Mouse (Mus musculus) stomach, postnatal 0 days (tissue): ENCODE measurements around the gene Pdx1. TPM values are rescaled to one million over a fixed set of nuclear protein-coding genes. Genes with fewer than 3 reads are reported as not detected.

Experiments
- ATAC-seq: fragments of 200-750 bp; cut with Nextera tagmentation; 2 replicates; pipeline ENCODE4 v1.8.0; 2017; ENCODE audit not compliant: low FRiP score, low TSS enrichment
- DNase-seq: peaks from one replicate; pipeline ENCODE4 v3.0.0-alpha.2; 2016; ENCODE audit warnings: low spot score
- H3K27ac ChIP-seq: fragments of 300-500 bp; sonication (generic); replicated peaks from 2 replicates; pipeline ENCODE4 v1.5.1; 2014; ENCODE audit warnings: mild to moderate bottlenecking, control low read depth
- H3K27me3 ChIP-seq: fragments of 300-500 bp; sonication (generic); 2 replicates; pipeline ENCODE4 v1.6.1; 2014; ENCODE audit warnings: low read length; ENCODE audit not compliant: control insufficient read depth, insufficient read depth
- H3K36me3 ChIP-seq: fragments of 300-500 bp; sonication (generic); 2 replicates; pipeline ENCODE4 v1.6.1; 2014; ENCODE audit warnings: low read length, mixed read lengths; ENCODE audit not compliant: control insufficient read depth, insufficient read depth
- H3K4me1 ChIP-seq: fragments of 300-500 bp; sonication (generic); replicated peaks from 2 replicates; pipeline ENCODE4 v1.6.1; 2014; ENCODE audit warnings: antibody characterized with exemption; ENCODE audit not compliant: control insufficient read depth, insufficient read depth
- H3K4me2 ChIP-seq: fragments of 300-500 bp; sonication (generic); replicated peaks from 2 replicates; pipeline ENCODE4 v1.6.1; 2014; ENCODE audit warnings: low read depth, mild to moderate bottlenecking, control low read depth, moderate library complexity
- H3K4me3 ChIP-seq: fragments of 300-500 bp; sonication (generic); 2 replicates; pipeline ENCODE4 v1.5.1; 2014; ENCODE audit warnings: low read depth, low read length, control low read depth
- H3K9ac ChIP-seq: fragments of 300-500 bp; sonication (generic); 2 replicates; pipeline ENCODE4 v1.6.1; 2014; ENCODE audit warnings: mild to moderate bottlenecking, low read length, control low read depth, mixed read lengths
- H3K9me3 ChIP-seq: fragments of 300-500 bp; sonication (generic); 2 replicates; pipeline ENCODE4 v1.6.1; 2016; ENCODE audit warnings: low read length; ENCODE audit not compliant: control insufficient read depth
- CTCF ChIP-seq: IDR thresholded peaks from 2 replicates; pipeline ENCODE4 v1.5.1; 2016; ENCODE audit warnings: antibody characterized with exemption, low read depth, mild to moderate bottlenecking, moderate library complexity
- EP300 ChIP-seq: optimal IDR thresholded peaks from 2 replicates; pipeline ENCODE3; 2016; ENCODE audit warnings: antibody characterized with exemption
- WGBS: fragments of 180-500 bp; shearing (Covaris S2); extraction: QIAGEN DNeasy Blood & Tissue Kit; methylation state at CpG from one replicate; pipeline ENCODE4 v1.1.7; 2014; 5-methylcytosine and 5-hydroxymethylcytosine counted together
- microRNA-seq: library from miRNA; unstranded; fragments of <30 nt; microRNA quantifications from one replicate; pipeline ENCODE4, GENCODE M21; 2016
- polyA plus RNA-seq: library from polyadenylated mRNA; unstranded; fragments of >200 nt; fragmentation: Nextera tagmentation; extraction: Ambion mirVana; gene quantifications from 2 replicates; pipeline ENCODE4 v1.2.1, GENCODE M21; 2015

Pdx1 gene
- polyA plus RNA-seq, 1 experiment from 2014 or later, result 3.6 TPM

GRCm38 (mm10) chr5:147319653-147320052 lies 49.9 kb downstream of the Pdx1 start:
- H3K9me3 ChIP-seq, result no peaks in the 10 kb centered on the region
- ATAC-seq, result peak; percentile 65
- H3K27me3 ChIP-seq, result peaks cover 13% of the 10 kb centered on the region; the same call in 1 of the 2 replicates

GRCm38 (mm10) chr5:147322183-147322582 lies 52.4 kb downstream of the Pdx1 start, which contains the start of gene Urad:
Gene Urad, minus strand, starts transcription at chr5:147322440.
- peaks cover 4% of the 10 kb centered on the region; the same call in 1 of the 2 replicates for H3K27me3 ChIP-seq
- H3K36me3 ChIP-seq, result no peaks in the 10 kb centered on the region
- H3K27ac ChIP-seq, result no peak within 1 kb of the TSS
- H3K4me1 ChIP-seq, result no peaks in the 10 kb centered on the region
- H3K9me3 ChIP-seq, result no peaks in the 10 kb centered on the region
- ATAC-seq (no peak), DNase-seq (no peak)
- WGBS, result 43% methylated on average over 8 of the region's 8 CpGs
- no peak within 1 kb of the TSS for H3K4me3 ChIP-seq
- H3K9ac ChIP-seq, result no peak within 1 kb of the TSS
- H3K4me2 ChIP-seq, result no peak within 1 kb of the TSS
- TF ChIP-seq CTCF (no peak), EP300 (no peak)

More at GRCm38 (mm10) chr5:147319653-147320052, 49.9 kb downstream of the Pdx1 start:
- no peak for DNase-seq
- Histone ChIP-seq H3K4me3 (no peak overlapping the region), H3K27ac (no peak overlapping the region), H3K9ac (no peak overlapping the region), H3K4me2 (no peak overlapping the region), H3K36me3 (no peaks in the 10 kb centered on the region), H3K4me1 (no peaks in the 10 kb centered on the region)
- TF ChIP-seq EP300 (no peak), CTCF (peak; percentile 94)

DNA sequence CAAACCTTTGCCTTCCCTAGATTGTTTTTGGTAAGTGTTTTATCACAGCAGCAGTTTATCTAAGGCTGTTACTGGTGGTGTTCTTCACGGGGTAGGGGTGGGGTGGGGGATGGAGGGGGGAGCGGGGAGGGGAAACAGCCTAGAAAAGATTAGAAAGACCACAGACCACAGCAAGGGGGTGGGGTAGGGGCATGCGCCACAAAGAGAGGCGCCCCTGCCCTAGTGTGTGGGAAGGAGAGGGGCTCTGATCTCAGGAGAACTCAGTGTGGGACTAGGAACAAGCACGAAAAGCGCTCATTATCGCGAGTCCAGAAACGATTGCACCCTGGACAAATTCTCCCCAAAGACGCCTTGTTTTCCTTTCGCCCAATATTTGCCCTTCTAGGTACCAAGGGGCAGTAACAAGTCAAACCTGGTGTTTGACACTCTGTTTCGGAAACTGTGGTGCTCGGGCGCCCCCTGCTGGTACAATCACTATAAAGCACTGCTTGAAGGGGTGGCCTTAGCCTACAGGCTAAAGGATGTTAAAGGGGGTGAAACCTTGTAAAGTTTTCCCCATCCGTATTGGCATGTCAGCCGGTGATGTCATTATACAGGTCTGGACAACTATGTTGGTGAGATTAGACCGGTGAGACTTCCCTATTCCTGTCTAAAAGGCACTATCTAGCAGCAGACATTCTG lies 53.6 kb downstream of the Pdx1 start:
- no peak overlapping the region for H3K4me3 ChIP-seq
- no peak overlapping the region for H3K27ac ChIP-seq
- H3K4me2 ChIP-seq, result no peak overlapping the region
- H3K9me3 ChIP-seq, result no peaks in the 10 kb centered on the region
- H3K9ac ChIP-seq, result no peak overlapping the region
- H3K27me3 ChIP-seq, result no peaks in the 10 kb centered on the region
- no peaks in the 10 kb centered on the region for H3K36me3 ChIP-seq
- no peak for TF ChIP-seq EP300
- peak; percentile 90 for TF ChIP-seq CTCF
- ATAC-seq (0 out of 2 replicates have a peak, but pooled peaks have one; percentile 18), DNase-seq (peak; percentile 83)
- WGBS, result 14% methylated on average over 17 of the region's 17 CpGs
- no peaks in the 10 kb centered on the region for H3K4me1 ChIP-seq

Small RNA genes lying within 50 kb of the gene (microRNA-seq; reads per million reads assigned to microRNA genes)
- gene Mir7k, result not detected

Other genes starting within 250 kb of the Pdx1 start
- 9.3 and 10.8 TPM in 2 replicates for gene Lnx2, start 193.4 kb upstream of the Pdx1 start, polyA plus RNA-seq
- gene Polr1d, start 192.9 kb upstream of the Pdx1 start, polyA plus RNA-seq, result 150 TPM in 2 replicates
- not detected in 2 replicates for gene Gsx1, start 81.3 kb upstream of the Pdx1 start, polyA plus RNA-seq
- 0.05 and 0.06 TPM in 2 replicates for gene Cdx2, start 37.3 kb downstream of the Pdx1 start, polyA plus RNA-seq
- gene Urad, start 52.5 kb downstream of the Pdx1 start, polyA plus RNA-seq, result not detected in 2 replicates
- gene Flt3, start 130.5 kb downstream of the Pdx1 start, polyA plus RNA-seq, result 0.10 and 0.15 TPM in 2 replicates
- 38.4 and 44.4 TPM in 2 replicates for gene Pan3, start 160.2 kb downstream of the Pdx1 start, polyA plus RNA-seq